Mouse (Mus musculus) hindlimb bud, embryonic 11.5 days (tissue): Measurements from ENCODE around the gene Rnf213.
"Not testable (repeated sequence)": the region's sequence is repeated elsewhere in the genome, so short reads cannot be mapped to it uniquely, and the experiment has no call there.

Experiments
- DNase-seq: peaks from one replicate; pipeline ENCODE4 v3.0.0-alpha.2; 2012; ENCODE audit warnings: low read depth, low spot score; ENCODE audit errors: extremely low spot score

The Rnf213 gene

GRCm38 (mm10) chr11:119392800-119393482 lies at the start of gene Rnf213:
TSS of gene Rnf213 (plus strand) at chr11:119393100.
- DNase-seq, result peak; percentile 30

GRCm38 (mm10) chr11:119344178-119344577 lies 48.7 kb upstream of the Rnf213 start:
- no peak for DNase-seq

GRCm38 (mm10) chr11:119344865-119345264 lies 48.0 kb upstream of the Rnf213 start:
- no peak for DNase-seq

GRCm38 (mm10) chr11:119347125-119347524 lies 45.8 kb upstream of the Rnf213 start:
- no peak for DNase-seq

GRCm38 (mm10) chr11:119352113-119352512 lies 40.8 kb upstream of the Rnf213 start:
- DNase-seq, result no peak

GRCm38 (mm10) chr11:119353946-119354345 lies 39.0 kb upstream of the Rnf213 start:
- DNase-seq, result no peak

- DNase-seq, result no peak
Measured at GRCm38 (mm10) chr11:119354798-119355442, 38.0 kb upstream of the Rnf213 start.

GRCm38 (mm10) chr11:119355443-119356385 lies 37.2 kb upstream of the Rnf213 start, which contains the start of the genes Sgsh and Slc26a11:
TSS of gene Sgsh (minus strand) at chr11:119355536.
TSS of gene Slc26a11 (plus strand) at chr11:119355557.
- peak; percentile 37 for DNase-seq

GRCm38 (mm10) chr11:119359089-119359488 lies 33.8 kb upstream of the Rnf213 start:
- no peak for DNase-seq

GRCm38 (mm10) chr11:119362769-119363533 lies 29.9 kb upstream of the Rnf213 start:
- DNase-seq, result no peak

- peak; percentile 44 for DNase-seq
Measured at GRCm38 (mm10) chr11:119363534-119364145, 29.3 kb upstream of the Rnf213 start.

GRCm38 (mm10) chr11:119375425-119375824 lies 17.5 kb upstream of the Rnf213 start:
- DNase-seq, result no peak

- no peak for DNase-seq
Measured at GRCm38 (mm10) chr11:119377326-119377725, 15.6 kb upstream of the Rnf213 start.

- DNase-seq, result no peak
Measured at GRCm38 (mm10) chr11:119378551-119378950, 14.3 kb upstream of the Rnf213 start.

- no peak for DNase-seq
Measured at GRCm38 (mm10) chr11:119381631-119382337, 11.1 kb upstream of the Rnf213 start.

GRCm38 (mm10) chr11:119382338-119382850 lies 10.5 kb upstream of the Rnf213 start:
- no peak for DNase-seq

GRCm38 (mm10) chr11:119384904-119385303 lies 8.0 kb upstream of the Rnf213 start:
- no peak for DNase-seq

- no peak for DNase-seq
Measured at GRCm38 (mm10) chr11:119386306-119386705, 6.6 kb upstream of the Rnf213 start.

- DNase-seq, result not testable (repeated sequence)
Measured at GRCm38 (mm10) chr11:119387273-119387672, 5.6 kb upstream of the Rnf213 start.
